In the genomic region with DNA sequence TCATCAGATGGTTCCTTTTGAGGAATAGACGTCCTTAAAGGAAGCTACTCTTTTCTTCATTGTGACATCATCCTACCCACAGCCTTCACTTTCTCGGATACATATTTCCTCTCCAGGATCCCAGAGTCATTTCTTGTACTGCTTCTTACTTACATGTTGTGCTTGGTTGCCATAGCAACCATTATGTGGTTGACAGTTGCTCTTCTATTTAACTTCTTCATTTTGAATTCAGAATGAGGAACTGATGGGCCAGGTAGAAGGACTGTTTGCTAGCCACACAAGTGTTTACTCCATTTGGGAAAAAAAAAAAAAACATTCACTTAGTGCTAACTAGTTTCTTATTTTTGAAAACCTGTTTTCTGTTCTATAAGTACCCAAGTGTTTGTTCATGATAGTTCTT, we compare ENCODE assay signal across 19 mouse cellular contexts.
A peak's percentile ranks its signal among the peaks of the same experiment; 100 is the strongest.
DNase-seq lines count a peak whose midpoint lies in the region; ATAC-seq and TF ChIP-seq lines count a peak whose summit lies in the region.
"Had no signal": no experiment of that assay in that cellular context is flagged by ENCODE, and none has a peak within 500 bp of the region (broad histone marks: within the 10 kb centered on the region; RNA-seq: fewer than 3 reads in every experiment).

No protein-coding gene starts in this region.

- no peak overlapping the region for H3K9ac ChIP-seq in hindbrain, postnatal 0 days (replicated peaks; ENCODE audit: low read length)
- no peak overlapping the region for H3K9ac ChIP-seq in hindbrain, embryonic 16.5 days (ENCODE audit: low read depth, low read length)
- no peak overlapping the region for H3K9ac ChIP-seq in midbrain, postnatal 0 days (replicated peaks; ENCODE audit: low read length, poor library complexity, severe bottlenecking)
- no peak overlapping the region for H3K9ac ChIP-seq in midbrain, embryonic 15.5 days
- no peak overlapping the region for H3K9ac ChIP-seq in intestine, embryonic 16.5 days (ENCODE audit: low read depth, low read length)
- H3K9ac ChIP-seq: embryonic facial prominence, embryonic 13.5 days; heart, embryonic 13.5 days; limb, embryonic 15.5 days had no signal

- no peak for TF ChIP-seq CTCF in hindbrain, postnatal 0 days (IDR thresholded peaks at IDR 0.05; ENCODE audit: low read depth)
- no peak for TF ChIP-seq CTCF in midbrain, postnatal 0 days (IDR thresholded peaks at IDR 0.05)

- no peak for ATAC-seq in hindbrain, postnatal 0 days
- ATAC-seq in hindbrain, embryonic 16.5 days, result no peak
- no peak for ATAC-seq in midbrain, postnatal 0 days (ENCODE audit: low FRiP score)
- no peak for ATAC-seq in midbrain, embryonic 15.5 days (replicated peaks)
- ATAC-seq in hematopoietic stem cell, adult 5-6 weeks (replicated peaks in 1 of 2; ENCODE audit: insufficient read depth in 1 of 2, low FRiP score in 2 of 2, low TSS enrichment in 1 of 2, low read depth in 1 of 2, poor library complexity in 2 of 2, severe bottlenecking in 2 of 2), result peak; percentile 94 to 97
- ATAC-seq in intestine, embryonic 16.5 days, result no peak
- ATAC-seq: activated CD4-positive, CD25-positive, alpha-beta regulatory T cell, adult 4 months had no signal

- no peak overlapping the region for H3K4me2 ChIP-seq in hindbrain, postnatal 0 days (ENCODE audit: low read depth, low read length)
- H3K4me2 ChIP-seq in hindbrain, embryonic 16.5 days (ENCODE audit: low read length), result no peak overlapping the region
- no peak overlapping the region for H3K4me2 ChIP-seq in midbrain, postnatal 0 days (ENCODE audit: low read depth, low read length, poor library complexity, severe bottlenecking)
- no peak overlapping the region for H3K4me2 ChIP-seq in midbrain, embryonic 15.5 days
- H3K4me2 ChIP-seq in intestine, embryonic 16.5 days (ENCODE audit: low read depth, low read length), result no peak overlapping the region
- H3K4me2 ChIP-seq: embryonic facial prominence, embryonic 13.5 days; heart, embryonic 13.5 days; limb, embryonic 15.5 days had no signal

- no peaks in the 10 kb centered on the region for H3K36me3 ChIP-seq in hindbrain, postnatal 0 days (ENCODE audit: insufficient read depth, low read length)
- no peaks in the 10 kb centered on the region for H3K36me3 ChIP-seq in hindbrain, embryonic 16.5 days (ENCODE audit: control insufficient read depth, insufficient read depth, low read length)
- no peaks in the 10 kb centered on the region for H3K36me3 ChIP-seq in midbrain, postnatal 0 days (ENCODE audit: insufficient read depth, low read length)
- H3K36me3 ChIP-seq in midbrain, embryonic 15.5 days (replicated peaks), result no peaks in the 10 kb centered on the region
- H3K36me3 ChIP-seq in splenic B cell, adult 2 months (ENCODE audit: control insufficient read depth, insufficient read depth, low read length, poor library complexity, severe bottlenecking), result no peaks in the 10 kb centered on the region
- H3K36me3 ChIP-seq in intestine, embryonic 16.5 days (ENCODE audit: control insufficient read depth, insufficient read depth, low read length), result no peaks in the 10 kb centered on the region
- H3K36me3 ChIP-seq: embryonic facial prominence, embryonic 13.5 days; heart, embryonic 13.5 days; limb, embryonic 15.5 days had no signal

- H3K27me3 ChIP-seq in hindbrain, postnatal 0 days (ENCODE audit: insufficient read depth, low read length), result no peaks in the 10 kb centered on the region
- H3K27me3 ChIP-seq in hindbrain, embryonic 16.5 days (replicated peaks; ENCODE audit: control insufficient read depth, insufficient read depth, low read length), result no peaks in the 10 kb centered on the region
- H3K27me3 ChIP-seq in midbrain, postnatal 0 days (ENCODE audit: insufficient read depth, low read length), result no peaks in the 10 kb centered on the region
- H3K27me3 ChIP-seq in midbrain, embryonic 15.5 days (replicated peaks), result no peaks in the 10 kb centered on the region
- H3K27me3 ChIP-seq in splenic B cell, adult 2 months (ENCODE audit: control insufficient read depth, insufficient read depth, low read length, poor library complexity, severe bottlenecking), result no peaks in the 10 kb centered on the region
- H3K27me3 ChIP-seq in intestine, embryonic 16.5 days (replicated peaks; ENCODE audit: control insufficient read depth, insufficient read depth, low read length), result no peaks in the 10 kb centered on the region
- H3K27me3 ChIP-seq: embryonic facial prominence, embryonic 13.5 days; heart, embryonic 13.5 days; limb, embryonic 15.5 days; megakaryocyte, embryonic 14.5 days had no signal

- peak; percentile 7 for DNase-seq in hindbrain, postnatal 0 days (ENCODE audit: low spot score)
- peak; percentile 1 for DNase-seq in midbrain, postnatal 0 days (ENCODE audit: low spot score)
- DNase-seq in splenic B cell, adult 2 months (ENCODE audit: low read depth, low spot score), result peak; percentile 66
- DNase-seq in cerebellum, postnatal 25 days, result no peak
- DNase-seq: adrenal gland, postnatal 36 days; cerebellum, adult 11 months; gastrocnemius, postnatal 36 days; kidney, adult 11 months; kidney, postnatal 14 days had no signal

- WGBS in hindbrain, postnatal 0 days, result 50% methylated on average over 2 of the region's 2 CpGs
- WGBS in hindbrain, embryonic 16.5 days, result 57% methylated on average over 2 of the region's 2 CpGs
- 50% methylated on average over 2 of the region's 2 CpGs for WGBS in midbrain, postnatal 0 days
- WGBS in midbrain, embryonic 15.5 days, result 65% methylated on average over 2 of the region's 2 CpGs
- WGBS in intestine, embryonic 16.5 days, result 60% methylated on average over 2 of the region's 2 CpGs

- H3K27ac ChIP-seq in hindbrain, postnatal 0 days, result no peak overlapping the region
- no peak overlapping the region for H3K27ac ChIP-seq in hindbrain, embryonic 16.5 days (ENCODE audit: low read depth, low read length)
- no peak overlapping the region for H3K27ac ChIP-seq in midbrain, postnatal 0 days (ENCODE audit: low read depth, low read length)
- H3K27ac ChIP-seq in midbrain, embryonic 15.5 days, result no peak overlapping the region
- no peak overlapping the region for H3K27ac ChIP-seq in intestine, embryonic 16.5 days (ENCODE audit: low read length)
- H3K27ac ChIP-seq: embryonic facial prominence, embryonic 13.5 days; heart, embryonic 13.5 days; limb, embryonic 15.5 days had no signal

- H3K9me3 ChIP-seq in hindbrain, postnatal 0 days (ENCODE audit: low read length), result no peaks in the 10 kb centered on the region
- H3K9me3 ChIP-seq in hindbrain, embryonic 16.5 days (ENCODE audit: control insufficient read depth, low read length), result no peaks in the 10 kb centered on the region
- H3K9me3 ChIP-seq in midbrain, postnatal 0 days (ENCODE audit: low read length), result no peaks in the 10 kb centered on the region
- H3K9me3 ChIP-seq in midbrain, embryonic 15.5 days, result no peaks in the 10 kb centered on the region
- H3K9me3 ChIP-seq in intestine, embryonic 16.5 days (ENCODE audit: control insufficient read depth, low read length), result no peaks in the 10 kb centered on the region
- H3K9me3 ChIP-seq: embryonic facial prominence, embryonic 13.5 days; heart, embryonic 13.5 days; limb, embryonic 15.5 days; megakaryocyte, embryonic 14.5 days had no signal

- no peak overlapping the region for H3K4me3 ChIP-seq in hindbrain, postnatal 0 days (ENCODE audit: low read length)
- H3K4me3 ChIP-seq in hindbrain, embryonic 16.5 days (ENCODE audit: low read length), result no peak overlapping the region
- no peak overlapping the region for H3K4me3 ChIP-seq in midbrain, postnatal 0 days (ENCODE audit: low read depth, low read length)
- no peak overlapping the region for H3K4me3 ChIP-seq in midbrain, embryonic 15.5 days
- H3K4me3 ChIP-seq in intestine, embryonic 16.5 days (ENCODE audit: low read length), result no peak overlapping the region
- H3K4me3 ChIP-seq: embryonic facial prominence, embryonic 13.5 days; heart, embryonic 13.5 days; limb, embryonic 15.5 days; megakaryocyte, embryonic 14.5 days; myocyte had no signal

- no peaks in the 10 kb centered on the region for H3K4me1 ChIP-seq in hindbrain, postnatal 0 days (ENCODE audit: insufficient read depth, low read length)
- no peaks in the 10 kb centered on the region for H3K4me1 ChIP-seq in hindbrain, embryonic 16.5 days (ENCODE audit: control insufficient read depth, insufficient read depth, low read depth, low read length)
- no peaks in the 10 kb centered on the region for H3K4me1 ChIP-seq in midbrain, postnatal 0 days (ENCODE audit: insufficient read depth, low read length)
- no peaks in the 10 kb centered on the region for H3K4me1 ChIP-seq in midbrain, embryonic 15.5 days
- no peaks in the 10 kb centered on the region for H3K4me1 ChIP-seq in intestine, embryonic 16.5 days (ENCODE audit: control insufficient read depth, insufficient read depth, low read length)
- H3K4me1 ChIP-seq: embryonic facial prominence, embryonic 13.5 days; heart, embryonic 13.5 days; limb, embryonic 15.5 days; megakaryocyte, embryonic 14.5 days had no signal

Comparison
In these comparisons a context has a peak if more than half of its experiments do, and no peak if none do; other contexts are left out.
1. ATAC-seq: peak in hematopoietic stem cell, adult 5-6 weeks (2 of 2); none in hindbrain, postnatal 0 days (single experiment), hindbrain, embryonic 16.5 days (single experiment), midbrain, postnatal 0 days (single experiment), midbrain, embryonic 15.5 days (single experiment) and intestine, embryonic 16.5 days (single experiment).
2. DNase-seq: peak in hindbrain, postnatal 0 days (single experiment), midbrain, postnatal 0 days (single experiment) and splenic B cell, adult 2 months (single experiment); none in cerebellum, postnatal 25 days (0 of 2).